Mouse (Mus musculus) CD4-positive, CD25-positive, alpha-beta regulatory T cell, adult 2 months (primary cell): ENCODE measurements around the gene Rnase1.
"Not testable (repeated sequence)": the region's sequence is repeated elsewhere in the genome, so short reads cannot be mapped to it uniquely, and the experiment has no call there.

ENCODE experiments used
- DNase-seq: peaks from one replicate; pipeline ENCODE4 v3.0.0-alpha.2; 2012; ENCODE audit warnings: low read depth, low spot score

Gene Rnase1

GRCm38 (mm10) chr14:51146685-51147084, at the start of gene Rnase1:
Rnase1 (minus strand) TSS chr14:51146785.
- DNase-seq = no peak

GRCm38 (mm10) chr14:51195681-51196080, 49.1 kb upstream of the Rnase1 start:
- DNase-seq = no peak

- not testable (repeated sequence) for DNase-seq
Measured at GRCm38 (mm10) chr14:51181051-51181450, 34.5 kb upstream of the Rnase1 start.

- DNase-seq = no peak
Measured at GRCm38 (mm10) chr14:51173843-51174242, 27.3 kb upstream of the Rnase1 start.

GRCm38 (mm10) chr14:51172947-51173346, 26.4 kb upstream of the Rnase1 start:
- DNase-seq = not testable (repeated sequence)

GRCm38 (mm10) chr14:51172095-51172865, 25.7 kb upstream of the Rnase1 start:
- peak; percentile 37 for DNase-seq

- no peak for DNase-seq
Measured at GRCm38 (mm10) chr14:51166068-51166467, 19.5 kb upstream of the Rnase1 start.

- peak; percentile 1 for DNase-seq
Measured at GRCm38 (mm10) chr14:51165435-51165834, 18.9 kb upstream of the Rnase1 start.

- not testable (repeated sequence) for DNase-seq
Measured at GRCm38 (mm10) chr14:51163323-51163722, 16.7 kb upstream of the Rnase1 start.

GRCm38 (mm10) chr14:51161976-51162375, 15.4 kb upstream of the Rnase1 start, which contains the start of gene Rnase2b:
Rnase2b (plus strand) TSS chr14:51162260.
- DNase-seq = not testable (repeated sequence)

- no peak for DNase-seq
Measured at GRCm38 (mm10) chr14:51157072-51157471, 10.5 kb upstream of the Rnase1 start.

GRCm38 (mm10) chr14:51156736-51157068, 10.1 kb upstream of the Rnase1 start:
- no peak for DNase-seq

GRCm38 (mm10) chr14:51156056-51156735, 9.6 kb upstream of the Rnase1 start:
- DNase-seq = no peak

- DNase-seq = no peak
Measured at GRCm38 (mm10) chr14:51152249-51152870, 5.8 kb upstream of the Rnase1 start.

- DNase-seq = no peak
Measured at GRCm38 (mm10) chr14:51150206-51150831, 3.7 kb upstream of the Rnase1 start.

- DNase-seq = no peak
Measured at GRCm38 (mm10) chr14:51149164-51149563, 2.6 kb upstream of the Rnase1 start.

GRCm38 (mm10) chr14:51148006-51148405, 1.4 kb upstream of the Rnase1 start:
- no peak for DNase-seq

- no peak for DNase-seq
Measured at GRCm38 (mm10) chr14:51145521-51145920, 1.1 kb downstream of the Rnase1 start.

- DNase-seq = no peak
Measured at GRCm38 (mm10) chr14:51144451-51144850, 2.1 kb downstream of the Rnase1 start.

- no peak for DNase-seq
Measured at GRCm38 (mm10) chr14:51143937-51144336, 2.6 kb downstream of the Rnase1 start.

GRCm38 (mm10) chr14:51143287-51143686, 3.3 kb downstream of the Rnase1 start:
- DNase-seq = no peak

- DNase-seq = no peak
Measured at GRCm38 (mm10) chr14:51142568-51142967, 4.0 kb downstream of the Rnase1 start.
